Mouse (Mus musculus): Measurements from ENCODE around the gene Rhox3a2. TPM values are rescaled to one million over a fixed set of nuclear protein-coding genes. Genes with fewer than 3 reads are reported as not detected.

Rhox3a2 gene
- not detected for polyA plus RNA-seq (2015; fragmentation: Illumina TruSeq; extraction: RNeasy Lipid Tissue Mini Kit (QIAGEN cat#74804); ENCODE audit: insufficient read depth, low read depth, low replicate concordance)

DNA sequence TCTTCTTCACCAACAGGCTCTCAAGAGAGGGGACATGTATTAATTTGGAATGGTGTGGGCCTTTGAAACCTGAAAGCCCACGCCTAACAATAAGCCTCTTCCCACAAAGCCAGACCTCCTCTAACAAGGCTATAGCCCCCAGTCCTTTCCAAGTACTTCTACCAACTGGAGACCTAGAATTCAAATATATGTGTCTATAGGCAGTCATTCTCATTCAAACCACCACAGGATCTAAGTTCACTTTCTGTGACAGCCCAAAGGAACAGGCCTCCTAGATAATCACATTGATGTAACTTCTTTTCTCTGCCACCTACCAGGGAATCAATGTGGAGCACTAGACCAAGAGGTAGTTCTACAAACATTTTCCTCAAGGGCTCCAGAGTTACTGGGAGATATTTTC lies at the start of gene Rhox3a2:
TSS of gene Rhox3a2 (plus strand) at position 301 of the 400 bp plus-strand sequence.

GRCm38 (mm10) chrX:37390548-37390947 lies 10.7 kb downstream of the Rhox3a2 start, which contains the start of gene Rhox4a2:
Rhox4a2 (plus strand) TSS chrX:37390848.

DNA sequence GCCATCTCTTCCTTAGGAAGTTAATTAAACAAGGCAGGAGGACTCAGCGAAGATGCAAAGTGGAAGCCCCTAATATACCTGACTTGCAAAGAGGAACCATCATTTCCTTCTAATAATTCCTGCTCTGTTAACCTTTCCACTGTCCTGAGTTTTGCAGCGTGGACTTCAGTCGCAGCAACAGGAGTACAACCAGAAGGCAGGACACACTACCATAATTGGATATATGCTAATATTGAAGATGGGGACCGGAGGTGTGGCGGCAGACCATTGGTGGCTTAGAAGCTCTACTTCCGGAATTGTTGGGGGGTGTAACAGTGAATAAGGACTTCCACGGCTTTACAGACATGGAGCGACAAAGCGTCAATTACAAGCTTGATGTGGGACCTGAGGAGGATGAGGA lies 31.9 kb downstream of the Rhox3a2 start, which contains the start of gene Rhox2b:
TSS of gene Rhox2b (plus strand) at position 301 of the 400 bp plus-strand sequence.

GRCm38 (mm10) chrX:37432194-37432593 lies 52.4 kb downstream of the Rhox3a2 start, which contains the start of gene Rhox4b:
Rhox4b (plus strand) TSS chrX:37432494.

Other genes with a start within 250 kb of the Rhox3a2 start
- gene Akap14, start 211.2 kb upstream of the Rhox3a2 start, polyA plus RNA-seq (2015; fragmentation: Illumina TruSeq; extraction: RNeasy Lipid Tissue Mini Kit (QIAGEN cat#74804); ENCODE audit: insufficient read depth, low read depth, low replicate concordance), result not detected
- 85.0 TPM for gene Ndufa1, start 188.9 kb upstream of the Rhox3a2 start, polyA plus RNA-seq (2015; fragmentation: Illumina TruSeq; extraction: RNeasy Lipid Tissue Mini Kit (QIAGEN cat#74804); ENCODE audit: insufficient read depth, low read depth, low replicate concordance)
- gene Rnf113a1, start 188.8 kb upstream of the Rhox3a2 start, polyA plus RNA-seq (2015; fragmentation: Illumina TruSeq; extraction: RNeasy Lipid Tissue Mini Kit (QIAGEN cat#74804); ENCODE audit: insufficient read depth, low read depth, low replicate concordance), result 1.2 TPM
- not detected for gene Gm9, start 169.0 kb upstream of the Rhox3a2 start, polyA plus RNA-seq (2015; fragmentation: Illumina TruSeq; extraction: RNeasy Lipid Tissue Mini Kit (QIAGEN cat#74804); ENCODE audit: insufficient read depth, low read depth, low replicate concordance)
- not detected for gene Rhox1, start 157.8 kb upstream of the Rhox3a2 start, polyA plus RNA-seq (2015; fragmentation: Illumina TruSeq; extraction: RNeasy Lipid Tissue Mini Kit (QIAGEN cat#74804); ENCODE audit: insufficient read depth, low read depth, low replicate concordance)
- not detected for gene Rhox2a, start 135.1 kb upstream of the Rhox3a2 start, polyA plus RNA-seq (2015; fragmentation: Illumina TruSeq; extraction: RNeasy Lipid Tissue Mini Kit (QIAGEN cat#74804); ENCODE audit: insufficient read depth, low read depth, low replicate concordance)
- not detected for gene Rhox3a, start 130.1 kb upstream of the Rhox3a2 start, polyA plus RNA-seq (2015; fragmentation: Illumina TruSeq; extraction: RNeasy Lipid Tissue Mini Kit (QIAGEN cat#74804); ENCODE audit: insufficient read depth, low read depth, low replicate concordance)
- gene Rhox4a, start 114.7 kb upstream of the Rhox3a2 start, polyA plus RNA-seq (2015; fragmentation: Illumina TruSeq; extraction: RNeasy Lipid Tissue Mini Kit (QIAGEN cat#74804); ENCODE audit: insufficient read depth, low read depth, low replicate concordance), result not detected
- gene Rhox4a2, start 10.8 kb downstream of the Rhox3a2 start, polyA plus RNA-seq (2015; fragmentation: Illumina TruSeq; extraction: RNeasy Lipid Tissue Mini Kit (QIAGEN cat#74804); ENCODE audit: insufficient read depth, low read depth, low replicate concordance), result not detected
- not detected for gene Rhox2b, start 32.0 kb downstream of the Rhox3a2 start, polyA plus RNA-seq (2015; fragmentation: Illumina TruSeq; extraction: RNeasy Lipid Tissue Mini Kit (QIAGEN cat#74804); ENCODE audit: insufficient read depth, low read depth, low replicate concordance)
- not detected for gene Rhox4b, start 52.5 kb downstream of the Rhox3a2 start, polyA plus RNA-seq (2015; fragmentation: Illumina TruSeq; extraction: RNeasy Lipid Tissue Mini Kit (QIAGEN cat#74804); ENCODE audit: insufficient read depth, low read depth, low replicate concordance)
- not detected for gene Rhox2c, start 73.7 kb downstream of the Rhox3a2 start, polyA plus RNA-seq (2015; fragmentation: Illumina TruSeq; extraction: RNeasy Lipid Tissue Mini Kit (QIAGEN cat#74804); ENCODE audit: insufficient read depth, low read depth, low replicate concordance)
- gene Rhox3c, start 78.6 kb downstream of the Rhox3a2 start, polyA plus RNA-seq (2015; fragmentation: Illumina TruSeq; extraction: RNeasy Lipid Tissue Mini Kit (QIAGEN cat#74804); ENCODE audit: insufficient read depth, low read depth, low replicate concordance), result not detected
- gene Rhox4c, start 100.3 kb downstream of the Rhox3a2 start, polyA plus RNA-seq (2015; fragmentation: Illumina TruSeq; extraction: RNeasy Lipid Tissue Mini Kit (QIAGEN cat#74804); ENCODE audit: insufficient read depth, low read depth, low replicate concordance), result not detected
- gene Rhox2d, start 113.4 kb downstream of the Rhox3a2 start, polyA plus RNA-seq (2015; fragmentation: Illumina TruSeq; extraction: RNeasy Lipid Tissue Mini Kit (QIAGEN cat#74804); ENCODE audit: insufficient read depth, low read depth, low replicate concordance), result not detected
- not detected for gene Rhox4d, start 134.3 kb downstream of the Rhox3a2 start, polyA plus RNA-seq (2015; fragmentation: Illumina TruSeq; extraction: RNeasy Lipid Tissue Mini Kit (QIAGEN cat#74804); ENCODE audit: insufficient read depth, low read depth, low replicate concordance)
- not detected for gene Rhox2e, start 150.4 kb downstream of the Rhox3a2 start, polyA plus RNA-seq (2015; fragmentation: Illumina TruSeq; extraction: RNeasy Lipid Tissue Mini Kit (QIAGEN cat#74804); ENCODE audit: insufficient read depth, low read depth, low replicate concordance)
- gene Rhox3e, start 162.0 kb downstream of the Rhox3a2 start, polyA plus RNA-seq (2015; fragmentation: Illumina TruSeq; extraction: RNeasy Lipid Tissue Mini Kit (QIAGEN cat#74804); ENCODE audit: insufficient read depth, low read depth, low replicate concordance), result not detected
- gene Rhox4e, start 177.4 kb downstream of the Rhox3a2 start, polyA plus RNA-seq (2015; fragmentation: Illumina TruSeq; extraction: RNeasy Lipid Tissue Mini Kit (QIAGEN cat#74804); ENCODE audit: insufficient read depth, low read depth, low replicate concordance), result not detected
- gene Rhox2f, start 191.4 kb downstream of the Rhox3a2 start, polyA plus RNA-seq (2015; fragmentation: Illumina TruSeq; extraction: RNeasy Lipid Tissue Mini Kit (QIAGEN cat#74804); ENCODE audit: insufficient read depth, low read depth, low replicate concordance), result not detected
- gene Rhox3f, start 201.0 kb downstream of the Rhox3a2 start, polyA plus RNA-seq (2015; fragmentation: Illumina TruSeq; extraction: RNeasy Lipid Tissue Mini Kit (QIAGEN cat#74804); ENCODE audit: insufficient read depth, low read depth, low replicate concordance), result not detected
- gene Rhox4f, start 227.7 kb downstream of the Rhox3a2 start, polyA plus RNA-seq (2015; fragmentation: Illumina TruSeq; extraction: RNeasy Lipid Tissue Mini Kit (QIAGEN cat#74804); ENCODE audit: insufficient read depth, low read depth, low replicate concordance), result not detected
- not detected for gene Rhox3g, start 248.6 kb downstream of the Rhox3a2 start, polyA plus RNA-seq (2015; fragmentation: Illumina TruSeq; extraction: RNeasy Lipid Tissue Mini Kit (QIAGEN cat#74804); ENCODE audit: insufficient read depth, low read depth, low replicate concordance)